In the genomic region with DNA sequence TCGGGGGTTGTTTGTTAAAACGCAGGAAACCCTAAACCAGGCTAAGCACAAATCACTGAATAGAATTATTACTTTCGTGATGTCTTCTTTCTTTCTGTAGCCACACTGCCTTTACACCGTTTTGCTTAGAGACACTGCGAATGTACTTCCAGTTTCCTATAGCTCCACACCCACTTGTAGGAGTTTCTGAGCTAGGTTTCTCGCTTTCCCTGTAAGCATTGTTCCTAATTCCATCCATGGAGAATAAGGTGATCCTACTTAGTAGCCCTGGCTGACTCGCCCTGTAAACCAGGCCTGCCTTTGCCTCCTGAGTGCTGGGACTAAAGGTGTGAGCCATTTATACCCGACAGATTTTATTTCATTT, we compare ENCODE assay signal across 9 mouse cellular contexts. TPM values are rescaled to one million over a fixed set of nuclear protein-coding genes. Genes with fewer than 3 reads are reported as not detected.
DNase-seq lines count a peak whose midpoint lies in the region; ATAC-seq and TF ChIP-seq lines count a peak whose summit lies in the region.
"Had no signal": no experiment of that assay in that cellular context is flagged by ENCODE, and none has a peak within 500 bp of the region (broad histone marks: within the 10 kb centered on the region; RNA-seq: fewer than 3 reads in every experiment).

No protein-coding gene starts in this region.

- ATAC-seq in heart, postnatal 0 days (ENCODE audit: insufficient read depth, low read depth) = 0 out of 2 replicates have a peak, but pooled peaks have one; percentile 25
- ATAC-seq in hindbrain, embryonic 13.5 days (ENCODE audit: low FRiP score) = peak; percentile 43; the same call in 1 of the 2 replicates
- peak; percentile 22; the same call in 1 of the 2 replicates for ATAC-seq in midbrain, embryonic 11.5 days (ENCODE audit: low FRiP score)

- DNase-seq in heart, postnatal 0 days (ENCODE audit: low spot score) = no peak
- DNase-seq in heart, adult 11 months = no peak
- no peak for DNase-seq in midbrain, embryonic 11.5 days (ENCODE audit: low spot score, missing footprints)
- no peak for DNase-seq in layer of hippocampus, postnatal 36 days
- no peak for DNase-seq in right cerebral cortex, postnatal 10 days (ENCODE audit: low spot score in 2 of 2)
- DNase-seq in right cerebral cortex, postnatal 14 days = no peak

- H3K4me3 ChIP-seq in heart, postnatal 0 days (ENCODE audit: low read depth, low read length) = peak overlapping the region; percentile 64
- H3K4me3 ChIP-seq in brown adipose tissue, adult 24 weeks (ENCODE audit: insufficient read depth, low read depth, low read length) = peak overlapping the region; percentile 74
- H3K4me3 ChIP-seq in hindbrain, embryonic 13.5 days = peak overlapping the region; percentile 53
- H3K4me3 ChIP-seq in midbrain, embryonic 11.5 days (ENCODE audit: low read depth, low read length) = peak overlapping the region; percentile 53

- H3K36me3 ChIP-seq in heart, postnatal 0 days (replicated peaks; ENCODE audit: control insufficient read depth, insufficient read depth, low read length) = no peaks in the 10 kb centered on the region
- no peaks in the 10 kb centered on the region for H3K36me3 ChIP-seq in hindbrain, embryonic 13.5 days
- H3K36me3 ChIP-seq in midbrain, embryonic 11.5 days (ENCODE audit: control insufficient read depth, insufficient read depth, low read length) = no peaks in the 10 kb centered on the region

- H3K9ac ChIP-seq in heart, postnatal 0 days (replicated peaks; ENCODE audit: low read depth, low read length) = no peak overlapping the region
- H3K9ac ChIP-seq in hindbrain, embryonic 13.5 days = no peak overlapping the region
- peak overlapping the region; percentile 42; the same call in 1 of the 2 replicates for H3K9ac ChIP-seq in midbrain, embryonic 11.5 days (ENCODE audit: low read length)

- peak overlapping the region; percentile 84 for H3K4me2 ChIP-seq in heart, postnatal 0 days (ENCODE audit: low read depth, low read length)
- peak overlapping the region; percentile 56 for H3K4me2 ChIP-seq in hindbrain, embryonic 13.5 days
- peak overlapping the region; percentile 54 for H3K4me2 ChIP-seq in midbrain, embryonic 11.5 days

- H3K27ac ChIP-seq in heart, postnatal 0 days (ENCODE audit: low read depth) = peak overlapping the region; percentile 38; the same call in 1 of the 2 replicates
- no peak overlapping the region for H3K27ac ChIP-seq in brown adipose tissue, adult 24 weeks (replicated peaks; ENCODE audit: low read depth, low read length)
- peak overlapping the region; percentile 18; the same call in 1 of the 2 replicates for H3K27ac ChIP-seq in hindbrain, embryonic 13.5 days
- H3K27ac ChIP-seq in midbrain, embryonic 11.5 days (ENCODE audit: low read depth, low read length) = no peak overlapping the region

- H3K27me3 ChIP-seq in heart, postnatal 0 days (ENCODE audit: control insufficient read depth, insufficient read depth, low read length) = no peaks in the 10 kb centered on the region
- peaks cover 75% of the 10 kb centered on the region for H3K27me3 ChIP-seq in hindbrain, embryonic 13.5 days
- H3K27me3 ChIP-seq in midbrain, embryonic 11.5 days (ENCODE audit: control insufficient read depth, insufficient read depth, low read length) = peaks cover 41% of the 10 kb centered on the region

- TF ChIP-seq EP300 in heart, postnatal 0 days (IDR thresholded peaks at IDR 0.05; ENCODE audit: low read depth) = no peak

- H3K9me3 ChIP-seq in heart, postnatal 0 days (replicated peaks; ENCODE audit: control insufficient read depth, low read length) = no peaks in the 10 kb centered on the region
- no peaks in the 10 kb centered on the region for H3K9me3 ChIP-seq in hindbrain, embryonic 13.5 days
- H3K9me3 ChIP-seq in midbrain, embryonic 11.5 days (ENCODE audit: control insufficient read depth, low read length) = no peaks in the 10 kb centered on the region

- no peaks in the 10 kb centered on the region for H3K4me1 ChIP-seq in heart, postnatal 0 days (ENCODE audit: control insufficient read depth, insufficient read depth)
- no peaks in the 10 kb centered on the region for H3K4me1 ChIP-seq in brown adipose tissue, adult 24 weeks (ENCODE audit: control insufficient read depth, insufficient read depth, insufficient read length, low read length)
- peaks cover 12% of the 10 kb centered on the region; the same call in 1 of the 2 replicates for H3K4me1 ChIP-seq in hindbrain, embryonic 13.5 days (replicated peaks)
- no peaks in the 10 kb centered on the region for H3K4me1 ChIP-seq in midbrain, embryonic 11.5 days (ENCODE audit: control insufficient read depth, insufficient read depth, low read length)

- WGBS in heart, postnatal 0 days = 16% methylated on average over 8 of the region's 8 CpGs
- 23% methylated on average over 8 of the region's 8 CpGs for WGBS in hindbrain, embryonic 13.5 days
- WGBS in midbrain, embryonic 11.5 days = 25% methylated on average over 8 of the region's 8 CpGs

- TF ChIP-seq CTCF in heart, postnatal 0 days (IDR thresholded peaks at IDR 0.05; ENCODE audit: low read depth) = no peak

RNA-seq across cellular contexts. Expression of a gene that starts 0.4 kb away (rescaled TPM):
- 0.08 and 1.0 TPM in 2 replicates for total RNA-seq in heart, postnatal 0 days (2014; rRNA removed; ENCODE audit: low replicate concordance)
- polyA plus RNA-seq in heart, postnatal 0 days (2015; fragmentation: Nextera tagmentation; extraction: Ambion mirVana) = 2.8 and 3.3 TPM in 2 replicates
- polyA plus RNA-seq in brown adipose tissue, adult 24 weeks (2012; ENCODE audit: insufficient read depth, insufficient read length, missing spikeins) = 2.9 and 3.3 TPM in 2 replicates
- polyA plus RNA-seq in hindbrain, embryonic 13.5 days (2015; fragmentation: Nextera tagmentation; extraction: Ambion mirVana) = 26.5 and 26.6 TPM in 2 replicates
- 16.3 and 16.6 TPM in 2 replicates for polyA plus RNA-seq in midbrain, embryonic 11.5 days (2014; fragmentation: Nextera tagmentation; extraction: Ambion mirVana)
- total RNA-seq in layer of hippocampus, postnatal 36 days (2021) = 10 to 100 TPM; 53.0 to 53.1 TPM

RNA-seq across cellular contexts. Expression of a gene that starts 14.6 kb away (rescaled TPM):
- total RNA-seq in heart, postnatal 0 days (2014; rRNA removed; ENCODE audit: low replicate concordance) = 11.1 and 11.2 TPM in 2 replicates
- polyA plus RNA-seq in heart, postnatal 0 days (2015; fragmentation: Nextera tagmentation; extraction: Ambion mirVana) = 7.8 and 10.4 TPM in 2 replicates
- polyA plus RNA-seq in brown adipose tissue, adult 24 weeks (2012; ENCODE audit: insufficient read depth, insufficient read length, missing spikeins) = 7.0 and 7.7 TPM in 2 replicates
- 55.6 and 56.5 TPM in 2 replicates for polyA plus RNA-seq in hindbrain, embryonic 13.5 days (2015; fragmentation: Nextera tagmentation; extraction: Ambion mirVana)
- polyA plus RNA-seq in midbrain, embryonic 11.5 days (2014; fragmentation: Nextera tagmentation; extraction: Ambion mirVana) = 29.6 and 30.1 TPM in 2 replicates
- total RNA-seq in layer of hippocampus, postnatal 36 days (2021) = 100 to 1,000 TPM; 104 to 126 TPM

RNA-seq across cellular contexts. Expression of a gene that starts 40.8 kb away (rescaled TPM):
- 2.4 and 5.1 TPM in 2 replicates for total RNA-seq in heart, postnatal 0 days (2014; rRNA removed; ENCODE audit: low replicate concordance)
- polyA plus RNA-seq in heart, postnatal 0 days (2015; fragmentation: Nextera tagmentation; extraction: Ambion mirVana) = 0.74 and 1.3 TPM in 2 replicates
- 1.2 TPM in 1 of 2 replicates, not detected in the other for polyA plus RNA-seq in brown adipose tissue, adult 24 weeks (2012; ENCODE audit: insufficient read depth, insufficient read length, missing spikeins)
- polyA plus RNA-seq in hindbrain, embryonic 13.5 days (2015; fragmentation: Nextera tagmentation; extraction: Ambion mirVana) = 8.9 and 10.1 TPM in 2 replicates
- 5.6 and 6.2 TPM in 2 replicates for polyA plus RNA-seq in midbrain, embryonic 11.5 days (2014; fragmentation: Nextera tagmentation; extraction: Ambion mirVana)
- 10 to 100 TPM; 14.0 to 14.9 TPM for total RNA-seq in layer of hippocampus, postnatal 36 days (2021)
- total RNA-seq: neutrophil, adult 5-6 weeks had no signal

Comparison
In these comparisons a context has a peak if more than half of its experiments do, and no peak if none do; other contexts are left out.
1. H3K27ac ChIP-seq: peak in heart, postnatal 0 days (single experiment) and hindbrain, embryonic 13.5 days (single experiment); none in brown adipose tissue, adult 24 weeks (single experiment) and midbrain, embryonic 11.5 days (single experiment).
2. Peak in every context shown above with its lines, with median percentiles within 50 percentile points of each other: ATAC-seq, H3K4me2 ChIP-seq and H3K4me3 ChIP-seq.